Mouse (Mus musculus) neural tube, embryonic 13.5 days (tissue): ENCODE data around the gene Baiap2. TPM values are rescaled to one million over a fixed set of nuclear protein-coding genes. Genes with fewer than 3 reads are reported as not detected.
A peak's percentile ranks its signal among the peaks of the same experiment; 100 is the strongest.

ENCODE experiments used
- ATAC-seq: fragments of 200-750 bp; cut with Nextera tagmentation; 2 replicates; pipeline ENCODE4 v1.8.0; 2017; ENCODE audit warnings: low read depth, mild to moderate bottlenecking, moderate TSS enrichment, moderate library complexity
- H3K27ac ChIP-seq: fragments of 300-500 bp; sonication (generic); replicated peaks from 2 replicates; pipeline ENCODE4 v1.5.1; 2015; ENCODE audit warnings: moderate library complexity, mild to moderate bottlenecking, inconsistent platforms
- H3K27me3 ChIP-seq: fragments of 300-500 bp; sonication (generic); 2 replicates; pipeline ENCODE4 v1.6.1; 2015; ENCODE audit warnings: mild to moderate bottlenecking, inconsistent platforms
- H3K36me3 ChIP-seq: fragments of 300-500 bp; sonication (generic); 2 replicates; pipeline ENCODE4 v1.6.1; 2015; ENCODE audit warnings: mild to moderate bottlenecking, inconsistent platforms
- H3K4me1 ChIP-seq: fragments of 300-500 bp; sonication (generic); replicated peaks from 2 replicates; pipeline ENCODE4 v1.6.1; 2015; ENCODE audit warnings: inconsistent platforms
- H3K4me2 ChIP-seq: fragments of 300-500 bp; sonication (generic); 2 replicates; pipeline ENCODE4 v1.6.1; 2015; ENCODE audit warnings: inconsistent platforms, mild to moderate bottlenecking, moderate library complexity
- H3K4me3 ChIP-seq: fragments of 300-500 bp; sonication (generic); 2 replicates; pipeline ENCODE4 v1.5.1; 2015; ENCODE audit warnings: mild to moderate bottlenecking, inconsistent platforms
- H3K9ac ChIP-seq: fragments of 300-500 bp; sonication (generic); 2 replicates; pipeline ENCODE4 v1.6.1; 2015; ENCODE audit warnings: moderate library complexity, mild to moderate bottlenecking, inconsistent platforms
- H3K9me3 ChIP-seq: fragments of 300-500 bp; sonication (generic); 2 replicates; pipeline ENCODE4 v1.6.1; 2016; ENCODE audit warnings: inconsistent platforms
- WGBS: fragments of 180-500 bp; shearing (Covaris S2); methylation state at CpG from one replicate; pipeline ENCODE4 v1.1.7; 2015; 5-methylcytosine and 5-hydroxymethylcytosine counted together
- polyA plus RNA-seq: library from polyadenylated mRNA; unstranded; fragments of >200 nt; fragmentation: Nextera tagmentation; extraction: Ambion mirVana; gene quantifications from 2 replicates; pipeline ENCODE4 v1.2.1, GENCODE M21; 2015

Baiap2 gene
- polyA plus RNA-seq, 1 experiment from 2014 or later, result 11.1 TPM

- H3K4me1 ChIP-seq, result peaks cover 74% of the 10 kb centered on the region
- H3K4me2 ChIP-seq, result no peak overlapping the region
- H3K27me3 ChIP-seq, result peaks cover 19% of the 10 kb centered on the region
- WGBS, result 52% methylated on average over 8 of the region's 8 CpGs
- H3K4me3 ChIP-seq, result no peak overlapping the region
- peak overlapping the region; percentile 22; the same call in 1 of the 2 replicates for H3K9ac ChIP-seq
- no peaks in the 10 kb centered on the region for H3K9me3 ChIP-seq
- H3K27ac ChIP-seq, result no peak overlapping the region
- H3K36me3 ChIP-seq, result no peaks in the 10 kb centered on the region
- ATAC-seq, result no peak
Measured at GRCm38 (mm10) chr11:119939073-119939710, 3.4 kb upstream of the Baiap2 start.

GRCm38 (mm10) chr11:119939711-119940106 is 2.9 kb upstream of the Baiap2 start:
- no peak for ATAC-seq
- H3K27ac ChIP-seq, result no peak overlapping the region
- H3K27me3 ChIP-seq, result peaks cover 25% of the 10 kb centered on the region
- H3K9me3 ChIP-seq, result no peaks in the 10 kb centered on the region
- no peak overlapping the region for H3K4me2 ChIP-seq
- H3K4me3 ChIP-seq, result no peak overlapping the region
- peaks cover 80% of the 10 kb centered on the region for H3K4me1 ChIP-seq
- 73% methylated on average over 4 of the region's 4 CpGs for WGBS
- 0 out of 2 replicates have a peak overlapping the region, but pooled peaks have one; percentile 1 for H3K9ac ChIP-seq
- no peaks in the 10 kb centered on the region for H3K36me3 ChIP-seq

GRCm38 (mm10) chr11:119940142-119940541 is 2.4 kb upstream of the Baiap2 start:
- Histone ChIP-seq H3K9me3 (no peaks in the 10 kb centered on the region), H3K4me2 (no peak overlapping the region), H3K36me3 (no peaks in the 10 kb centered on the region), H3K4me3 (no peak overlapping the region), H3K27ac (no peak overlapping the region), H3K27me3 (peaks cover 27% of the 10 kb centered on the region), H3K9ac (peak overlapping the region; percentile 1; the same call in 1 of the 2 replicates), H3K4me1 (peaks cover 83% of the 10 kb centered on the region)
- WGBS, result 58% methylated on average over 11 of the region's 11 CpGs
- ATAC-seq, result no peak

- Histone ChIP-seq H3K4me2 (peak overlapping the region; percentile 96), H3K36me3 (no peaks in the 10 kb centered on the region), H3K9me3 (no peaks in the 10 kb centered on the region), H3K9ac (peak overlapping the region; percentile 77), H3K4me3 (peak overlapping the region; percentile 68), H3K4me1 (peaks cover 72% of the 10 kb centered on the region), H3K27me3 (peaks cover 27% of the 10 kb centered on the region), H3K27ac (peak overlapping the region; percentile 83; the same call in 1 of the 2 replicates)
- no peak for ATAC-seq
- 5% methylated on average over 8 of the region's 8 CpGs for WGBS
Measured at GRCm38 (mm10) chr11:119941794-119942193, 769 bp upstream of the Baiap2 start.

GRCm38 (mm10) chr11:119942201-119942726 is 299 bp upstream of the Baiap2 start:
- under 1% methylated on average over 42 of the region's 43 CpGs for WGBS

GRCm38 (mm10) chr11:119943428-119943988 is 945 bp downstream of the Baiap2 start:
- Histone ChIP-seq H3K27ac (no peak overlapping the region; the same call in 1 of the 2 replicates), H3K27me3 (peaks cover 27% of the 10 kb centered on the region), H3K9me3 (no peaks in the 10 kb centered on the region), H3K4me3 (peak overlapping the region; percentile 68), H3K9ac (peak overlapping the region; percentile 80), H3K4me2 (peak overlapping the region; percentile 96), H3K4me1 (peaks cover 61% of the 10 kb centered on the region), H3K36me3 (no peaks in the 10 kb centered on the region)
- WGBS, result 4% methylated on average over 32 of the region's 32 CpGs
- ATAC-seq, result peak; percentile 25

More at GRCm38 (mm10) chr11:119942201-119942726, 299 bp upstream of the Baiap2 start:
- peak overlapping the region; percentile 83 for H3K27ac ChIP-seq
- no peaks in the 10 kb centered on the region for H3K9me3 ChIP-seq
- peaks cover 68% of the 10 kb centered on the region for H3K4me1 ChIP-seq
- ATAC-seq, result peak; percentile 77
- H3K27me3 ChIP-seq, result peaks cover 27% of the 10 kb centered on the region
- H3K36me3 ChIP-seq, result no peaks in the 10 kb centered on the region
- peak overlapping the region; percentile 96 for H3K4me2 ChIP-seq
- H3K4me3 ChIP-seq, result peak overlapping the region; percentile 68
- H3K9ac ChIP-seq, result peak overlapping the region; percentile 77

GRCm38 (mm10) chr11:119945343-119945742 is 2.8 kb downstream of the Baiap2 start:
- Histone ChIP-seq H3K9me3 (no peaks in the 10 kb centered on the region), H3K27ac (no peak overlapping the region), H3K4me1 (peaks cover 44% of the 10 kb centered on the region), H3K9ac (no peak overlapping the region), H3K4me2 (0 out of 2 replicates have a peak overlapping the region, but pooled peaks have one; percentile 96), H3K4me3 (no peak overlapping the region), H3K27me3 (peaks cover 25% of the 10 kb centered on the region), H3K36me3 (no peaks in the 10 kb centered on the region)
- ATAC-seq, result no peak
- 84% methylated on average over 7 of the region's 7 CpGs for WGBS

- Histone ChIP-seq H3K27ac (no peak overlapping the region), H3K9me3 (no peaks in the 10 kb centered on the region), H3K27me3 (peaks cover 13% of the 10 kb centered on the region), H3K4me1 (peaks cover 36% of the 10 kb centered on the region), H3K4me2 (no peak overlapping the region), H3K4me3 (no peak overlapping the region), H3K9ac (no peak overlapping the region), H3K36me3 (no peaks in the 10 kb centered on the region)
- 96% methylated on average over 1 of the region's 1 CpGs for WGBS
- no peak for ATAC-seq
Measured at GRCm38 (mm10) chr11:119947426-119947825, 4.9 kb downstream of the Baiap2 start.

GRCm38 (mm10) chr11:119947897-119948296 is 5.3 kb downstream of the Baiap2 start:
- no peaks in the 10 kb centered on the region for H3K36me3 ChIP-seq
- WGBS, result 62% methylated on average over 2 of the region's 2 CpGs
- H3K4me2 ChIP-seq, result no peak overlapping the region
- H3K27ac ChIP-seq, result no peak overlapping the region
- peaks cover 41% of the 10 kb centered on the region for H3K4me1 ChIP-seq
- no peak overlapping the region for H3K9ac ChIP-seq
- no peak for ATAC-seq
- H3K9me3 ChIP-seq, result no peaks in the 10 kb centered on the region
- H3K4me3 ChIP-seq, result no peak overlapping the region
- H3K27me3 ChIP-seq, result peaks cover 13% of the 10 kb centered on the region

GRCm38 (mm10) chr11:119948305-119948704 is 5.7 kb downstream of the Baiap2 start:
- Histone ChIP-seq H3K36me3 (no peaks in the 10 kb centered on the region), H3K27ac (no peak overlapping the region), H3K9ac (no peak overlapping the region), H3K4me2 (no peak overlapping the region), H3K4me1 (peaks cover 40% of the 10 kb centered on the region), H3K4me3 (no peak overlapping the region), H3K9me3 (no peaks in the 10 kb centered on the region), H3K27me3 (peaks cover 13% of the 10 kb centered on the region)
- WGBS, result 70% methylated on average over 4 of the region's 4 CpGs
- ATAC-seq, result no peak

- H3K27ac ChIP-seq, result no peak overlapping the region
- H3K9ac ChIP-seq, result no peak overlapping the region
- ATAC-seq, result no peak
- no peaks in the 10 kb centered on the region for H3K9me3 ChIP-seq
- H3K27me3 ChIP-seq, result peaks cover 11% of the 10 kb centered on the region
- 90% methylated on average over 2 of the region's 2 CpGs for WGBS
- H3K36me3 ChIP-seq, result no peaks in the 10 kb centered on the region
- no peak overlapping the region for H3K4me3 ChIP-seq
- H3K4me2 ChIP-seq, result no peak overlapping the region
- H3K4me1 ChIP-seq, result peaks cover 35% of the 10 kb centered on the region
Measured at GRCm38 (mm10) chr11:119948803-119949202, 6.2 kb downstream of the Baiap2 start.

GRCm38 (mm10) chr11:119950535-119950934 is 8.0 kb downstream of the Baiap2 start:
- Histone ChIP-seq H3K4me2 (no peak overlapping the region), H3K9ac (no peak overlapping the region), H3K27ac (no peak overlapping the region), H3K9me3 (no peaks in the 10 kb centered on the region), H3K36me3 (no peaks in the 10 kb centered on the region), H3K27me3 (no peaks in the 10 kb centered on the region), H3K4me3 (no peak overlapping the region), H3K4me1 (peaks cover 21% of the 10 kb centered on the region)
- WGBS, result 93% methylated on average over 3 of the region's 3 CpGs
- ATAC-seq, result no peak
